Mouse (Mus musculus) liver, embryonic 13.5 days (tissue): ENCODE results near the gene Cfd. TPM values are rescaled to one million over a fixed set of nuclear protein-coding genes. Genes with fewer than 3 reads are reported as not detected.
"Not testable (repeated sequence)": the region's sequence is repeated elsewhere in the genome, so short reads cannot be mapped to it uniquely, and the experiment has no call there.

Experiments used
- ATAC-seq: fragments of 200-750 bp; cut with Nextera tagmentation; 2 replicates; pipeline ENCODE4 v1.8.0; 2017; ENCODE audit warnings: low read depth, mild to moderate bottlenecking, moderate number of reproducible peaks, moderate library complexity
- DNase-seq: peaks from one replicate; pipeline ENCODE4 v3.0.0; 2022
- H3K27ac ChIP-seq: fragments of 300-500 bp; sonication (generic); 2 replicates; pipeline ENCODE4 v1.5.1; 2015; ENCODE audit warnings: moderate library complexity, mild to moderate bottlenecking, inconsistent platforms
- H3K27me3 ChIP-seq: fragments of 300-500 bp; sonication (generic); 2 replicates; pipeline ENCODE4 v1.6.1; 2015; ENCODE audit warnings: mild to moderate bottlenecking, inconsistent platforms
- H3K36me3 ChIP-seq: fragments of 300-500 bp; sonication (generic); 2 replicates; pipeline ENCODE4 v1.6.1; 2015; ENCODE audit warnings: mild to moderate bottlenecking, inconsistent platforms
- H3K4me1 ChIP-seq: fragments of 300-500 bp; sonication (generic); replicated peaks from 2 replicates; pipeline ENCODE4 v1.6.1; 2015; ENCODE audit warnings: inconsistent platforms
- H3K4me2 ChIP-seq: fragments of 300-500 bp; sonication (generic); 2 replicates; pipeline ENCODE4 v1.6.1; 2015; ENCODE audit warnings: inconsistent platforms, mild to moderate bottlenecking, moderate library complexity
- H3K4me3 ChIP-seq: fragments of 300-500 bp; sonication (generic); replicated peaks from 2 replicates; pipeline ENCODE4 v1.5.1; 2015; ENCODE audit warnings: mild to moderate bottlenecking, inconsistent platforms
- H3K9ac ChIP-seq: fragments of 300-500 bp; sonication (generic); 2 replicates; pipeline ENCODE4 v1.6.1; 2015; ENCODE audit warnings: mild to moderate bottlenecking, inconsistent platforms
- H3K9me3 ChIP-seq: fragments of 300-500 bp; sonication (generic); replicated peaks from 2 replicates; pipeline ENCODE4 v1.6.1; 2016; ENCODE audit warnings: inconsistent platforms
- WGBS: fragments of 180-500 bp; shearing (Covaris S2); methylation state at CpG from one replicate; pipeline ENCODE4 v1.1.7; 2015; ENCODE audit not compliant: insufficient replicate concordance; 5-methylcytosine and 5-hydroxymethylcytosine counted together
- polyA plus RNA-seq: library from polyadenylated mRNA; unstranded; fragments of >200 nt; fragmentation: Nextera tagmentation; extraction: Ambion mirVana; gene quantifications from 2 replicates; pipeline ENCODE4 v1.2.1, GENCODE M21; 2015

Gene Cfd
- polyA plus RNA-seq, 1 experiment from 2014 or later, result not detected

DNA sequence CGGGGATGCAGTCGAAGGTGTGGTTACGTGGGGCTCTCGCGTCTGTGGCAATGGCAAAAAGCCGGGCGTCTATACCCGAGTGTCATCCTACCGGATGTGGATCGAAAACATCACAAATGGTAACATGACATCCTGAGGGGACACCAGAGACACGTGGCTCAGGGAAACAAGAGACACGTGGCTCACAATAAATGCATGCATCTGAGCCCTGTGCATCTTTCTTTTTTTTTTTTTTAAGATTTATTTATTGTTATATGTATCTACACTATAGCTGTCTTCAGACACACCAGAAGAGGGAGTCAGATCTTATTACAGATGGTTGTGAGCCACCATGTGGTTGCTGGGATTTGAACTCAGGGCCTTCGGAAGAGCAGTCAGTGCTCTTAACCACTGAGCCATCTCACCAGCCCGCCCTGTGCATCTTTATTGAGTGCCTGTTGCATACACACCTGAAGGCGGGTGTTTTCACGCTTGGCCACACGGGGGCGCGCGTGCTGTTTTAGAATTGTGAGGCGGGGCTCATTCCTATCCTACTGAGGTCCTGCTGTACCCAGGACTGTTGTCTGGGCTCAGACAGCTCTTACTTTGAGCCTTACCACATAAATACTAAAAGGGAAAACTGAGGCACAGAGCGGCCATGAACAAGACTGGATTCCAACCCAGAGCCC, 1.9 kb downstream of the Cfd start:
- peak; percentile 42; the same call in 1 of the 2 replicates for ATAC-seq
- not testable (repeated sequence) for H3K4me2 ChIP-seq, H3K27ac ChIP-seq, H3K9me3 ChIP-seq, H3K27me3 ChIP-seq, H3K9ac ChIP-seq, H3K4me3 ChIP-seq
- Histone ChIP-seq H3K4me1 (peaks cover 12% of the 10 kb centered on the region), H3K36me3 (peaks cover 17% of the 10 kb centered on the region)
- peak; percentile 69 for DNase-seq
- 38% methylated on average over 22 of the region's 22 CpGs for WGBS

DNA sequence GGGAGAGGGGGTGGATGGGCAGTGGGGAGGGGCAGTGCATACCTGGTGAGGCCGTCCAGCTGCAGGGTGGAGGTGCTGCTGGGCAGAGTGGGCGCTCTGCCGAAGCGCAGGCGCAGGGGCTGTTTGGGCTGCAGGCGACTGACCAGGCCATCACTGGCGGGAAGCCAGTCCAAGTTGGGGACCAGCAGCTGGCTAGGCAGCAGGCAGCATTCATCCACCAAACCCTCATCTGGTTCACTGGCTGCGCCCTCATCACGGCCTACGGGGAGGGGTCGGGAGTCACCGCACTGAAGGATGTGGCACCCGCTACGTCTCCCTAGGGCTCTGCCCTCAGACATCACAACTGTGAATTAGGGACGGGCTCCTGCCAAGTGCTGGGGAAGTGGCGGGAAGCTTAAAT, 5.7 kb downstream of the Cfd start:
- Histone ChIP-seq H3K4me3 (no peak overlapping the region), H3K4me1 (peaks cover 25% of the 10 kb centered on the region), H3K27ac (no peak overlapping the region), H3K9ac (no peak overlapping the region), H3K9me3 (no peaks in the 10 kb centered on the region), H3K4me2 (no peak overlapping the region), H3K36me3 (peaks cover 34% of the 10 kb centered on the region), H3K27me3 (no peaks in the 10 kb centered on the region)
- ATAC-seq (no peak), DNase-seq (no peak)
- 88% methylated on average over 16 of the region's 16 CpGs for WGBS

DNA sequence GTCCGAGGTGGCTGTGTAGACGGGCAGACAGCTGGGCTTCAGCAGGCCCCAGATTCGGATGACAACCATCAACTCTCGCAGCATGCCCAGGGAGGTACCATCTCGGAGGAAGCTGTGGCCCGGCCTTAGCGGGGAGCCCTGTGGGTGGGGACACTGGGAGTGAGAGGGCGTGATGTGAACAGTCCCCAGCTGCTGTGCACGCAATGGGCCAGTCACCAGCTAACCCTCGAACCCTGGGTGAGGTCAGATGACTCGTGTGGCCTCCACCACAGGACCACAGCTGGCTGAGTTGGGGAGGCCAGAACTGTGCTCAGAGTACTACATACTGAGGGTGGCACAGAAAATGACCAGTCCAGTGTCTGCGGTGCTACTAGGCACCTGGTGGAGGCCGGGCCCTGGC, 6.2 kb downstream of the Cfd start:
- ATAC-seq, result peak; percentile 23
- 76% methylated on average over 13 of the region's 13 CpGs for WGBS
- peak overlapping the region; percentile 31 for H3K27ac ChIP-seq
- no peak for DNase-seq
- H3K4me1 ChIP-seq, result peaks cover 25% of the 10 kb centered on the region
- H3K27me3 ChIP-seq, result no peaks in the 10 kb centered on the region
- H3K4me2 ChIP-seq, result no peak overlapping the region
- H3K9me3 ChIP-seq, result no peaks in the 10 kb centered on the region
- no peak overlapping the region for H3K9ac ChIP-seq
- H3K36me3 ChIP-seq, result peaks cover 34% of the 10 kb centered on the region
- H3K4me3 ChIP-seq, result no peak overlapping the region

DNA sequence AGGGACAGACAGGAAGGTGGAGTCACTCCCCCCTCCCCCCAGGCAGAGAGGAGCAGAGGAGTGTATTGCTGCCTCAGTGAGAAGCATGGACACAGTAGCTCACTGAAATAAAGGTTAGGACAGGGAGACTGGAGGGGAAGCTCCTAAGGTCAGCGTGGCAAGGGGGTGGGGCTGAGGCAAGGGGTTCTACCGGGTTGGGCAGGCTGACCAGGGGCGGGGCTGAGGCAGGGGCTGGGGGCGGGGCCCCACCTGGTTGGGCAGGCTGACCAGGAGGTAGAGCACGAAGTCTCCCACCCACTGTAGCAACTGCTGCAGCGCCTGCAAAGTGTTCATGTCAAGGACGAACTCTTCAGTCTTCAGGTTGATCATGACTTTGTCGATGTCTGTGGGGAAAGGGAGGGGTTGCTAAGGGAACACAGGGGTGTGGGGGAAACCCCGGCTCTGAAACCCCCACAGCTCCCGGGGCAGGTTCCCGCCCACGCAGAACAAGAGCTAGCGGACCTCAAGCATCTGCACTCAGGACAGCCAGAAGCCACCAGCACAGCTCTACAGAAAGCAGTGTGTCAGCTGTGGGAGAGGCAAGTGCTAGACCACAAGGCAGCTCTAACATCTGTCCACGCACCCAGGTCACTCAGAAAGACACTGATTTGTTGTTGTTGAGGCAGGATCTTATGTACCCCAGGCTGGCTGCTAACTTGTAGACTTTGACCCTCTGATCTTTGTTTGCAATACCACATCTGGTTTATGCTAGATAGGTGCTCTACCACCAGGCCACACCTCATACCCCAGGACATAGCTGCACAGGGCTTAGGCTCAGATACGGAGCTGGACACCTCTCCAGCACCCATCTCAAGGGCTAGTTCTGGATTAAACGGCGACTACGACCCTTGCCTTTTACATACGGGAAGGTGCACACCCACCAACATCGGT, 6.9 kb downstream of the Cfd start:
- Histone ChIP-seq H3K9me3 (no peaks in the 10 kb centered on the region), H3K4me3 (no peak overlapping the region), H3K4me1 (peaks cover 25% of the 10 kb centered on the region), H3K36me3 (peaks cover 38% of the 10 kb centered on the region), H3K9ac (no peak overlapping the region; the same call in 1 of the 2 replicates), H3K27me3 (no peaks in the 10 kb centered on the region), H3K27ac (peak overlapping the region; percentile 50), H3K4me2 (peak overlapping the region; percentile 29)
- WGBS, result 55% methylated on average over 20 of the region's 20 CpGs
- ATAC-seq, result peak; percentile 60
- no peak for DNase-seq

DNA sequence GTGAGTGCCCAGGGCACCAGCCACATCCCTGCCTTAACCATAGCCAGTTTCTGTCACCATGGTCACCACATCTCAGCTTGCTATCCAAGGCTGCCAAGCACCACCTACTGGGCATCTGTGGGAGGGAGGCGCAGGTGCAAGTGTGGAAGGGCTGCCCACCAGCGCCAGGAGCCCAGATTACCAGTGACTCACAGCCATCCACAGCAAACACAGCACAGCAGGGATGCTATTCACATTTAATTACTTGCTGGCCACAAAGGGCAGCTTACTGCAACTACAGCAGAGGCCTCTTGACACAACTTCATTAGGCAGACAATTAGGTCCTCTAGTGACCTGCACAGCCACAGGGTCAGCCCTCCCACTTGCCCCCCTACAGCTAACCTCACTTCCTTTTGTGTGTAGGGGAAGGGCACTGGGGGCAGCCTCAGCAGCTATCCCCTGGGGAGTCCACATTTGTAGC, 10.3 kb downstream of the Cfd start:
- DNase-seq (no peak), ATAC-seq (no peak)
- H3K4me3 ChIP-seq, result no peak overlapping the region
- H3K4me2 ChIP-seq, result no peak overlapping the region
- no peaks in the 10 kb centered on the region for H3K9me3 ChIP-seq
- H3K36me3 ChIP-seq, result peaks cover 52% of the 10 kb centered on the region
- H3K9ac ChIP-seq, result no peak overlapping the region
- no peaks in the 10 kb centered on the region for H3K27me3 ChIP-seq
- peaks cover 23% of the 10 kb centered on the region for H3K4me1 ChIP-seq
- H3K27ac ChIP-seq, result no peak overlapping the region
- WGBS, result 69% methylated on average over 2 of the region's 2 CpGs

DNA sequence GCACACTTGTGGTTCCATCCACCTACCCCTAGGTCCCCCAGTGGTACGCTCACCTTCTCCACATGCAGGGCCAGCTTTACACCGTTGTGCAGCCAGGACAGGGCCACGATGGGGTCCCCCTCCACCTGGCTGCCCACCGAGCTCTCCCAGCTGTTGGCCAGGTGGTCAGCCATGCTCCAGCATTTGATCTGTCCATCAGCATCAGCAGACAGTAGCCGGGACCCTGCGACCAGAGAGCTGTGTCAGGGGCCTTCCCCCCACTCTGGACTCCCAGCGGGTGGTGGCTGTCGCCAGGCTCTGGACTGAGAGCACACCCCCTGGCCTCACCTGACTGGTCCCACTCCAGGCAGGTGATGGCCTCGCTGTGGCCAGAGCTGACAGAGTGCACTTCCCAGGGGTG, 16.1 kb downstream of the Cfd start:
- Histone ChIP-seq H3K4me3 (no peak overlapping the region), H3K27ac (no peak overlapping the region), H3K27me3 (no peaks in the 10 kb centered on the region), H3K36me3 (peaks cover 53% of the 10 kb centered on the region), H3K9me3 (no peaks in the 10 kb centered on the region), H3K4me2 (no peak overlapping the region), H3K4me1 (peaks cover 25% of the 10 kb centered on the region), H3K9ac (no peak overlapping the region)
- DNase-seq (no peak), ATAC-seq (no peak)
- WGBS, result 87% methylated on average over 9 of the region's 9 CpGs

DNA sequence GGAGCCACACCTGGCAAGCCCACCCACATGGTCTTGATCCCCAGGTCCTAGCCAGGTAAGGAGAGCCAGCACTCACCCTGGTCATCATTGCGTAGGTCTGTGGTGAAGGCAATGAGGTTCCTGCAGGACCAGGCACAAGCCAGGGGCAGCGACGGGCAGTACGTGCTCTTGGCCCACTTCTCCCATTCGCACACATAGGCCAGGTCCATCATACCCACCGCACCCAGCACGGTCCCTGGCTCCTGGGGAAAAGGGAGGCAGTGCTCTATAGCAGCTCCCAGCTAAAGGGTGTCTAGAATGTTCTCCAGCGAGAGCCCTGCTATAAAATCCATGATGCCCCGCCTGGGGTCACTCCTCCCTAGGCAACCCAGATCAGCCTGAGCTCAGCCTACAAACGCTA, 16.8 kb downstream of the Cfd start:
- ATAC-seq (no peak), DNase-seq (no peak)
- Histone ChIP-seq H3K4me3 (no peak overlapping the region), H3K4me1 (peaks cover 31% of the 10 kb centered on the region), H3K27me3 (no peaks in the 10 kb centered on the region), H3K4me2 (peak overlapping the region; percentile 69; the same call in 1 of the 2 replicates), H3K9ac (no peak overlapping the region), H3K9me3 (no peaks in the 10 kb centered on the region), H3K36me3 (peaks cover 56% of the 10 kb centered on the region), H3K27ac (0 out of 2 replicates have a peak overlapping the region, but pooled peaks have one; percentile 96)
- 89% methylated on average over 10 of the region's 10 CpGs for WGBS

DNA sequence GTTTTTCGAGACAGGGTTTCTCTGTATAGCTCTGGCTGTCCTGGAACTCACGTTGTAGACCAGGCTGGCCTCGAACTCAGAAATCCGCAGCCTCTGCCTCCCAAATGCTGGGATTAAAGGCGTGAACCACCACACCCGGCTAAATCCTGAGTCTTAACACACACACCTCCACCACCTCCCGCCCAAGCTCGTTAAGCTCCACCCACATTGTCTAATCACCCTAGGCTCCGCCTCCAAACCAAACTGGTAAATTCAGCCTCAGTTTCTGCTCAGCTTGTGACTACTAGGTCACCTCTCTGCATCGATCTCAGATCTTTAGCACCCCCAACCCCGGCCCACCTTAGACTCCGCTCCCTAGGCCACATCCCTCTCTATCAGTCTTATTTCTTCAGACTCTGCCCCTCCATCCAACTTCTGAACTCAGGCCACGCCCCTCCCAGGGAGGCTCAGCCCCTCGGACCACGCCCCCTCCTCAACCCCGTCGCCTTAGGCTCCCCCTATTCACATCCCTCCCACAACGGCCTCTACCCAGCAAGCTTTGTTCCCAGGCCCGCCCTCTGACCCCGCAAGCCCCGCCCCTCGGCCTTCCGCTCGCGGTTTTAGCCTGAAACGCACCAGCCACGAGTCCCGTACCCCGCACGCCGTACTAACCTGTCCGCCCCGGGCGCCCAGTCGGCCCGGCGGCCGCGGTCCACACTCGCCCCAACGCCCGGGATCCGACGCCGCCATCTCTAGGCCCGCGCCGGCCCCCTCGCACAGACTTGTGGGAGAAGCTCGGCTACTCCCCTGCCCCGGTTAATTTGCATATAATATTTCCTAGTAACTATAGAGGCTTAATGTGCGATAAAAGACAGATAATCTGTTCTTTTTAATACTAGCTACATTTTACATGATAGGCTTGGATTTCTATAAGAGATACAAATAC, 17.8 kb downstream of the Cfd start, which contains the start of gene Med16:
Med16 (minus strand) TSS at position 757 of the 925 bp plus-strand sequence.
- Histone ChIP-seq H3K27ac (peak within 1 kb of the TSS; percentile 96), H3K27me3 (no peaks in the 10 kb centered on the region), H3K4me2 (peak within 1 kb of the TSS; percentile 69), H3K9ac (peak within 1 kb of the TSS; percentile 91), H3K4me1 (peaks cover 41% of the 10 kb centered on the region), H3K9me3 (no peaks in the 10 kb centered on the region), H3K4me3 (peak within 1 kb of the TSS; percentile 80), H3K36me3 (peaks cover 53% of the 10 kb centered on the region)
- peak; percentile 89 for ATAC-seq
- 2% methylated on average over 52 of the region's 52 CpGs for WGBS
- DNase-seq, result peak; percentile 95

DNA sequence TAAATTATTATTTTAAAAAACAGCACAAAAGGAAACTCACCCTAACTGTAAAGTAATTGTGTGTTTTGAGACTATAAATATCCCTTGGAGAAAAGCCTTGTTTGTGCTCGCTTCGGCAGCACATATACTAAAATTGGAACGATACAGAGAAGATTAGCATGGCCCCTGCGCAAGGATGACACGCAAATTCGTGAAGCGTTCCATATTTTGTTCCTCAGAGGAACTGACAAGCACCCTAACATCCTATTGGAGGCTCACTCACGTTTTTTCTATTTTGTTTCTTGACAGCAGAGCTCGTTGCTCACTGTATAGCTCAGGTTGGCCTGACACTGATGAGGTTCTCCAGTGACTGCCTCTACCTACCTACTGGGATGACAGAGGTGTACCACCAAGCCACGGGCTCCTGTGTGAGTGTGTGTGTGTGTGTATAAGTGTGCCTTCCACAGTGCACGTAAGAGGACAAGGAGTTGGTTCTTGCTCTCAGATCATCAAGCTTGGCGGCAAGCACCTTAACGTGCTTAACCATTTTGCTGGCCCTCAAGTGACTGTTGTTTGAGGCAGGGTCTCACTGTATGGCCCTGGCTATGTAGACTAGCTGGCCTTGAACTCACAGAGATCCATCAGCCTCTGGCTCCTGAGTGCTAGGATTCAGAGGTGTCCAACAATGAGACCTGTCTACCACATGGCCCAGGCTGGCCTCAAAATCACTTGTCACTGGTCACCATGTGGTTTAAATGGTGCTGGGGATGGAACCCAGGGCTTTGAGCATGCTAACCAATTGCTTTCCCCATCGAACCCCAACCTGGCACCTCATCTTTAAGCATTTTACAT, 18.7 kb downstream of the Cfd start:
- DNase-seq (peak; percentile 59), ATAC-seq (peak; percentile 66)
- H3K4me1 ChIP-seq, result peaks cover 50% of the 10 kb centered on the region
- peak overlapping the region; percentile 44 for H3K4me2 ChIP-seq
- H3K27ac ChIP-seq, result peak overlapping the region; percentile 82
- H3K4me3 ChIP-seq, result peak overlapping the region; percentile 25
- WGBS, result 24% methylated on average over 14 of the region's 14 CpGs
- H3K9ac ChIP-seq, result peak overlapping the region; percentile 48
- peaks cover 52% of the 10 kb centered on the region for H3K36me3 ChIP-seq
- no peaks in the 10 kb centered on the region for H3K27me3 ChIP-seq
- H3K9me3 ChIP-seq, result no peaks in the 10 kb centered on the region

DNA sequence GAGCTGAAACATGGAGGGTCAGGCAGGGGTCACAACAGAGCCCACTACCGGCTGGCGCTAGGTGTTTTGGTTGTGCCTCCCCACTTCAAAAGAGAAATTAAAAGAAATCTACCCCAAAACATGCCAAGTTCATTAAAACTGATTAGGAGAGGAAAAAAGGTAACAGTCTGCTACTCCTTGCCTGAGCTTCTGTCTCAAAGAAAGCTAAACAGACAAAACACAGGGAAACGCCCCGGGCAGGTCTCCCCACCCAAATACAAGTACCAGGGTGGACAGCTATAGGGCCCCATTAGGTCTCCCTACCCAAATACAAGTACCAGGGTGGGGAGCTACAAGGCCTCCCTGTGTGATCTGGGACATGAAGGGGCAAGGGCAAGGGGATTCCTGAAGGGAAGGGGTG, 19.9 kb downstream of the Cfd start, which contains the start of gene Gm26602:
Gm26602 (plus strand) TSS at position 301 of the 400 bp plus-strand sequence.
- Histone ChIP-seq H3K4me1 (peaks cover 63% of the 10 kb centered on the region), H3K27me3 (no peaks in the 10 kb centered on the region), H3K4me2 (peak within 1 kb of the TSS; percentile 44; the same call in 1 of the 2 replicates), H3K9me3 (no peaks in the 10 kb centered on the region), H3K4me3 (no peak within 1 kb of the TSS), H3K9ac (peak within 1 kb of the TSS; percentile 48), H3K27ac (peak within 1 kb of the TSS; percentile 82), H3K36me3 (peaks cover 39% of the 10 kb centered on the region)
- WGBS, result 90% methylated on average over 4 of the region's 4 CpGs
- DNase-seq, result no peak
- no peak for ATAC-seq
